Mouse (Mus musculus): ENCODE measurements around the gene Ide.

The Ide gene

DNA sequence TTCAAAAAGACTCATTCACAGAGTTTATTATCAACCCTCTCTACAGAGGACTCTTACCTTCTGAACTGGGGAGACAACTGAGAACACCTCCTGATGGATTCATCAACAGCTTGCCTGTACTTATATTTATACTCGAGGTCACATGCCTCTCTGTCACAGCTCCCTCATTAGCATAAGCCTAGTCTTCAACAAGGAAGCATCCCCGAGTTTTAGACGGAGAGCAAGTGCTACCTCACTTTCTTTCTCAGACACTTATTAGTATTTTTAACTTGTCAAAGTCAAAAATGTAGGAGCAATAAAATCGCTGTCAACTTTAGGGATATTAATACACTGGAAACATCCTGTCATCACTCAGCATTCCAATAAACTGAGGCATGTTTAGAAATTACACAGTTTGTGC lies at the start of gene Ide:
Gene Ide (minus strand): TSS at position 101 of the 400 bp plus-strand sequence.
- no peak for DNase-seq (ENCODE audit: extremely low spot score, low read depth, low spot score)

DNA sequence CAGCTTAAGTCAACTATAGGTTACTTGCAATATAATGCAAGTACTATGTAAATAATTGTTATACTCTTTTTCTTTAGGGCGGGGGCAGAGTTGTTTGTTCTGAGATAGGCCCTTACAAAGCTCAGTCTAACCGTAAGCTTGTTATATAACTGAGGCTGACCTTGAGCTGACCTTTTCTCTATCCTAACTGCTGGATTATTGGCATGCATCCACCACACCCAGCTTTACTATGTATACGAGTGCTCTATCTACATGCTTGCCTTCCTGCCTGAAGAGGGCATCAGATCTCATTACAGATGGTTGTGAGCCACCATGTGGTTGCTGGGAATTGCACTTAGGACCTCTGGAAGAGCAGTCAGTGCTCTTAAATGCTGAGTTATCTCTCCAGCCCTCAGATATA lies 48.5 kb upstream of the Ide start:
- DNase-seq (ENCODE audit: extremely low spot score, low read depth, low spot score): no peak

DNA sequence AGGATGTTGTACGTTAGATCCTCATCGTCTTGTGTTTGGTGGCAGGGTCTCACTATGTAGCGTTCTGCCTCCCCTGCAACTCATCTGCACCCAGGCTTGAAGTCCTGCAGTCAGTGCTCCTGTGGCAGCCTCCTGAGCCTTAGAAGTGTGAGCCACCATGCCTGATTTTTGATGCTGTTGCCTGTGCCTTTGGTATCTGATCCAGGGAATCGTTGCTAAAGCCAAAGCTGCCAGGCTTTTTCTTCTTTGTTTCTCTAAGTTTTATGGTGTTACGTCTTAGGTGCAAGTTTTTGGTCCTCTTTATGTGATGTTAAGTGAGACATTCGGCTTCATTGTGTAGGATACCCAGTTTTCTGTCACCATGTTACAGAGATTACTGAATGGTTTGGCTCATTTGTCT lies 41.2 kb upstream of the Ide start:
- no peak for DNase-seq (ENCODE audit: extremely low spot score, low read depth, low spot score)

DNA sequence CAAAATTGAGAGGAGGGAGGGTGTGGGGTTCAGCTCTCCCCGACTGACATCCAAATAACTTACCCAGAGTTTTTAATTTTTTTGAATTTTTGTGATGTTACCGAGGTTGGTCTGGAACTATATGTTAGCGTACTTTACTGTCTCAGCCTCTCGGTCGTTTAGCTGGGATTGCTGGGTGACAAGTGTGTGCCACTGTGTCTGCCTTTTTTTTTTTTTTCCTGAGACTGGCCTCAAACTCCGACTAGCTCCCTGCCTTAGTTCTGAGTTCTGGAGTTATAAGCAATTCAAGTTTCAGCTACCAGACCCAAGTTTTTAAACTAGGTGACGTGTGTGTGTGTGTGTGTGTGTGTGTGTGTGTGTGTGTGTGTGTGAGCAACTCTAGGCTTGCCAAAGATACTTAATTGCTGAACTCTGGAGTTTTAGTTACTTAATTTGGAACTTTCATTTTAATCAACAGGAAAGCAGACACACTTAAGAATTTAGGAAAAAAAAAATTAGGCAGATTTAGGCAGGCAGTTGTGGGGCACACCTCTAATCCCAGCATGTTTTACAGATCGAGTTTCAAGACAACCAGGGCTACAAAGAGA lies 39.8 kb upstream of the Ide start:
- no peak for DNase-seq (ENCODE audit: extremely low spot score, low read depth, low spot score)

DNA sequence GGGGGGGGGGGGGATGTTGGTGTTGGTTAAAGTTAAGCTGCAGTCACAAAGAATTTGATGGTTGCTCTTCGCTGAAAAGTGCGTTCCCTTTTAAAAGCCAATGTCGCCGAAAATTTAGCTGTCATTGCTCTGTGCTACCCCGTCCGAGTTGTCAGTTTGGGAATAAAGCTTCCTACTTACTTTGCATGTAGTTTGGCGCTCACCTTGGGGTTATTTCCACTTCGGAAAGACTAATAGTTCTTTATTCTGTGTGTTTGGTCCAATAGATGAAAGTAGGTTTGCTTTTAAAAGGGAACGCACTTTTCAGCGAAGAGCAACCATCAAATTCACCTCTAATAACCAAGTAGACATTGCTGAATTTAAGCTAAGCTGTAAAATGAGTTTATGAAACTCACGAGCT lies 39.2 kb upstream of the Ide start:
- no peak for DNase-seq (ENCODE audit: extremely low spot score, low read depth, low spot score)

DNA sequence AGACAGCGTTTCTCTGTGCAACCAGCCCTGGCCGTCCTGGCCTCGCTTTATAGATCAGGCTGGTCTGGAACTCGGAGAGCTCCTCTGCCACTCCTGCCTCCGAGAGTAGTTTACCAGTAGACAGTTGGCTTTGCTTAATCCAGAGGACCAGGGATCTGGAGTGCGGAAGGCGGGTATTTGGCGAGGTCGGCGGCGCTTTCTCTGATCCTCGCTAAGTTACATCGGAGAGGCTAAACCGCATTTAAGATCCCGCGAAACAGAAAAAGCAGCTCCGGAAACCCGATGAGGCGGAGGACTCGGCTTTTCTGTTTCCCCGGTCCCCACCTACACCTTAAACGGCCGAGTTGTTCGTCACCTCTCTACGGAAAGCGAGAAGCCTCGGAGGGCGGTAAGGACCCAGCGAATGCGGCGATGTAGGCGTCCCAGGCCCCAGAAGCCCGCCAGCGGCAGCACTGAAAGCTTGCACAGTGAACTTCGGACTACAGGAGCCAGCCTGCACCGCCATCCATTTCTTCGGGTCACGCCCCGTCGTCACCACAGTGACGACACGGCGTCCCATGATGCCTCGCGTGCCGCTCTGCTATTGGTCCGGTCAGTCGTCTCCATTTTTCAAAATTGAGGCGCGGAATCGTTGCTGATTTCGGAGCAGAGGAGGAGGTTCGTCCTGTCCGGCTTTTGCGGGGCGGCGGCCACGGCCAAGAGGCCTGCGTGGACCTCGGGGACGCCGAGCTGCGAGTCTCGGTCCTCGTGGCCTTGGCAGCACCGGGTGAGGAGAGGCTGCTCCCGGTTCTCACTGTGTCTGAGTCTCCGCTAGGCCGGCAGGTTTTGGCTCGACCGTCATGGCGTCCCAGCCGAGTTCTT lies 38.3 kb upstream of the Ide start, which contains the start of gene Kif11:
Gene Kif11 (plus strand): TSS at position 649 of the 861 bp plus-strand sequence.
- DNase-seq (ENCODE audit: extremely low spot score, low read depth, low spot score): peak; percentile 93

DNA sequence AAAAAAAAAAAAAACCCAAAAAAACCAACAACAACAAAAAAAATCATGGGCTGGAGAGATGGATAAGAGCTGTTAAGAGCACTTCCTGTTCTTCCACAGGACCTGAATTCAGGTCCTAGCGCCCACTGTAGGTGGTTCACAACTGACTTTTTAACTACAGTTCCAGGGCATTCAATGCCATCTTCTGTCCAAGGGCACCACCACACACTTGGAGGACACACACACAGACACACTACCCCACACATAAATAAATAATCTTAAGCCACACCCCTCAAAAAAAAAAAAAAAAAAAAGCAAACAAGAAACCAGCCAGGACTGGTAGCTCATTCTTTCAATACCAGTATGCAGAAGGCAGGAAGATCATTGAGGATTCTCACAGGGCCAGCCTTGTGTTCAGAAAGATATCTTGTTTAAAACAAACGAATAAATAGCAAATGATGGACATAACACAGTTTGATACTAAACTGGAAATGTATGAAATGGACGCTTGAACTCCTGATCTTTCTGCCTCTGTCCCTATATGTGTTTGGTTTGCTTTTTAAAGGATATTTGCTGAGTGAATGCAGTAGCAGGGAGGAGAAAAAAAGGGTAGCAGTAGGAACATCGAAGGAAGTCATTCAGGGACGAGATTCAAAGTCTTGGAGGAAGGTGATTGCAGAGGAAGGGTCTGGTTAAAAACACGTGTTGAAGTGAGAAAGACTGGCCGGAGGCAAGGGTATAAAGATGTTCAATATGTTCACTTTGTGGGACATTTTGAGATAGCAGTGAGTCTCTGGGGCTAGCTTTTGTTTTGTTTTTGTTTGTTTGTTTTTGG lies 37.5 kb upstream of the Ide start:
- DNase-seq (ENCODE audit: extremely low spot score, low read depth, low spot score): peak; percentile 5

DNA sequence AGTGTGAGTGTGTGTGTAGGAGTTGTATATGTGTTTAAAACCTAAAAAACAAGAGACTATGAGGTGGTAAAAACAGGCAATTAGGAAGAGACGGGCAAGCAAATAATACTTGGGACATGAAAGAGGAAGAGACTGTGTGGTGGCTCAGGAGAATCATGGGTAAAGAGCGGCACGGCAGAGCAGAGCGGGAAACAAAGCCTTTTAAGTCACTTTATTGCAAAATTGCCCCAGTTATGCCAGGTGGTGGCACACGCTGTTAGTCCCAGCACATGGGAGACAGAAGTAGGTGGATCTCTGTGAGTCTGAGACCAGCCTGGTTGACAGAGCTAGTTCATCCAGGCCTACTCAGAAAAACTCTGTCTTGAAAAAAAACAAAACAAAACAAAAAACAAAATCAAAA lies 32.7 kb upstream of the Ide start:
- no peak for DNase-seq (ENCODE audit: extremely low spot score, low read depth, low spot score)

DNA sequence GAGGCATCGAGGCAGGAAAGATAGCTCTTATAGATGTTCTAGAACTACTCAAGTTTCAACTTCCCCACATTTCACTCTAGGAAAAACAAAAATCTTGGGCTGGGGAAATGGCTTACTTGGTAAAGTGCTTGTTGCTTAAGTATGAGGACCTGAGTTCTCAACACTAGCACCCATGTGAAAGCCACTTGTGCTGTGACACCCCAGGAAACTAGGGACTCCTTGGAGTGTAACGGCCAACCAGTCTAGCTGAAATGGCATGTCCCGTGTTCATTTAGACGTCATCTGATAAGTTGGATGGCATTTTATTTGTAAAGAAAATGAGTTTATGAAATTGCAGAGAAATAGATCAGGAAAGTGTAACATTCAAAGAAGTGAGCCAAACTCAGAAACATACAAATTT lies 32.3 kb upstream of the Ide start:
- DNase-seq (ENCODE audit: extremely low spot score, low read depth, low spot score): no peak

DNA sequence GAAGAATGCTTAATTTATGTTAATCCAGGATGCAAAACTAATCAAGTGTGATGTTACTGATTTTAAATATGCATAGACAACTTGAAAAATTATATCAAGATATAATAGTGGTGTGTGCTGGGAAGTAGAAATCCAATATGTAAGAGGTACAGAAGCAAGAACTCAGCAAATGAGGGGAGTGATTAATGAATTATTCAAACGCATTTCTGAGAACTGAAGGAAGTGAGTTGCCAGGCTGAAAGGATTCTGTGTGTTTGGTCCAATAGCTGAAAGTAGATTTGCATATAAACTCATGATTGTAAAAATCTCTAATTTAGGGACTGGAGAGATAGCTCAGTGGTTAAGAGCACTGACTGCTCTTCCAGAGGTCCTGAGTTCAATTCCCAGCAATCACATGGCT lies 31.3 kb upstream of the Ide start:
- DNase-seq (ENCODE audit: extremely low spot score, low read depth, low spot score): no peak

DNA sequence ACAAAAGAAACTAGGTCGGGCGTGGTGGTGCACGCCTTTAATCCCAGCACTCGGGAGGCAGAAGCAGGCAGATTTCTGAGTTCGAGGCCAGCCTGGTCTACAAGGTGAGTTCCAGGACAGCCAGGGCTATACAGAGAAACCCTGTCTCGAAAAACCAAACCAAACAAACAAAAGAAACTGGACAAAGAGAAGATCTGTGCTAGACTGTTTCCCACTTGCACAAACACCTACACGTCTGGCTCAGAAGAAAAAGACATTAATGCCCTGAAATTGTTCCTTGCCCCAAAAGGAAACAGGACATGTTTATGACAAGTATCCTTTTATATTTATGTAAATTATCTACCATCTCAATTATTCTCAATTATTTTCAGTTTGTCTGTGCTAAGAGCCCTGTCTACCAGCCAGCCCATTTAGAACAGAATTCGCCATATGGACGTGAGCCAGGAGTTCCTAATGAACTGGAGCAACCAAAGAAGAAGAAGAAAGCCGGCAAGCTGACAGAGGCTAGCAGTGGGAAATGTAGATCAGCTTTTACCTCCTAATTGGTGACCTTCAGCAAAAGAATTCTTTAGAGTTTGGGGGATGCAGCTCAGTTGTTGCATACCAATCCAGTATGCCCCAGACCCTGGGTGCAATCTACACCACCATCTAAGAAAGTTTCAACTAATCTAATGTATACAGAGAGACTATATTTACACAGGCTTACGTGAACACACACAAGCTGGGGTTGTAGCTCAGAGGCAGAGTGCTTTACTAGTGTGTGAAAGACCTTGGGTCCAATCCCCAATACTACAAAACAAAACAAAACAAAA lies 25.7 kb upstream of the Ide start:
- DNase-seq (ENCODE audit: extremely low spot score, low read depth, low spot score): no peak

DNA sequence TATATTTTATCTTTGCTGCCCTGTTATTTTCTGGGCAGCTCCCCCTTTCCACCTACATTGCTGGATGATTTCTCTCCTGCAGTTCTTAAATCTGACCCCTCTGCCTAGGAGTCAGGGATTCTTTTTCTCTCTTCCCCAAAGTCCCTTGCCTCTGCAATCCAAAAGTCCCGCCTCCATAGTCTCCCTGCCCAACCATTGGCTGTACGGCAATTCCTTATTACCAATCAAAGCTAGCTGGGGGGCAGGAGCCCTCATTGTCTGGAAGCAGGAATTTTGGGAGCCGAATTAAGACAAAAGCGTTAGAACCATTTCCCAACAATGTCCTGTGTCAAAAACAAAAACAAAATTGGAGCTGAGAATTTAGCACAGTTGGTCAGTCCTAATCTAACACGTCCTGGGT lies 24.9 kb upstream of the Ide start:
- DNase-seq (ENCODE audit: extremely low spot score, low read depth, low spot score): no peak

DNA sequence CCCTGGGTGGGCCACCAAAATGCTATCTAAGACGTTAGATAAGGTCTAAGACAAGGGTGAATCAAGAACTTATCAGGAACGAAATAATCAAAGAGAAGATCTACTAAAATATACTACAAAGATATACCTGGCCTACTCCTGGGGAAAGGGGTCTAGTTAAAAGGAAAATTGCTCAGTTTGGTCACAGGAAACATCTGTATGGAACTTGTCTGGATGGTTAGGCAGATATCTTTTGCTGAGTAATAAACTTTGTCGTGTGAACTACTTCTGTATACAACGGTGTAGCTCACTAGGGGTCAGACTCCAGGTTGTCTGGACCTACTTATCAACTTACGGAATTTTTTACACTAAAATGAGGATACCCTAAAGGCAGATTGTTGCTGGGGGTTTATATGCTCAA lies 22.4 kb upstream of the Ide start:
- no peak for DNase-seq (ENCODE audit: extremely low spot score, low read depth, low spot score)

DNA sequence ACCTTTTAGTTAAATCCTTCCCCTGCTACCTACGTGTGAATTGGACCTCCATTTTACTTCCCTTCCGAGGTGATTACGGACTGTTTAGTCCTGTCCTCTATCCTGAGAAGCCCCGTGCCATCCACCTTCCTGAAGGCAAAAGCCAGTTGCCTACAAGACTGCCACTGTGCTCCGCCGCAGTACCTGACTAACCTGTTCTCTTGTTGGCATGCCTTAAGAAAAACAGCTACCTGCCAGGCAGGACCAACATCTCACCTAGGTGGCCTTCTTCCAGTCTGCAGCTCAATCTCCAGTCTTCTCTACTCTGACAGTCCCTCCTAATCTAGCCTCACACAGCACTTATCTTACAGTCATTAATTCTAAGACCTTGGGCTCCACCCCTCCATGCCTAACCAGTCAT lies 15.7 kb upstream of the Ide start:
- no peak for DNase-seq (ENCODE audit: extremely low spot score, low read depth, low spot score)

DNA sequence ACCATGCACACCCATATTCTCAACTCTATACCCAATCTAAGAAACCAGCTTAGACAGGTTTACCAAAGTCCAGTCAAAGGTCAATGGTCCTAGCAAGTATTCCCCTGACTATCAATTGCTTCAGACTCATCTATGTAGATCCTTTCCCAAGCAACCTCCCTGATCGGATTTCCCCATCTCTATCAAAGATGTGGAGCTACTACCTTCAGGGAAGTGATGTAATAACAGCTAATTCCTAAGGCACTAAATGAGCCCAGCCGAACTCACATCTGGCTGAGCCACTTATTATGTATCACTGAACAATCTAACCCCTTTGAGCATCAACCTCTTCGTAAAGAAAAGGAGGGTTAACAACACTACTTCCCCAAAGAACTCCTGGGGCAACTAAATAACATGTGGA lies 15.1 kb upstream of the Ide start:
- DNase-seq (ENCODE audit: extremely low spot score, low read depth, low spot score): no peak

DNA sequence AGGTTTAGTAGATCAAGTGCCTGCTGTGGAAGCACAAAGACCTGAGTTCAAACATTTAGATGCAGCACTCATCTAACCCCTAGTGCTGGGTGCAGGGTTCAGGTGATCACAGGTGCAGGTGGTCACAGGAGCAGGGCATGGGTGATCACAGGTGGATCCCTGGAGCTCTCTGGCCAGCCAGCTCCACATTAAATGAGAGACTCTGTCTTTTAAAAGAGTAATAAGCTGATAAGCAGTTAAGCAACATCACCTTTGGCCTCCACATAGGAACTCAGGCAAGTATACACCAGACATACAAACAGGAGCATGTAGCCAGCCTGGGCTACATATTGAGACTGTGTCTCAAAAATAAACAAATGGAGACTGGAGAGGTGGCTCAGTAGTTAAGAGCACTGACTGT lies 11.3 kb upstream of the Ide start:
- no peak for DNase-seq (ENCODE audit: extremely low spot score, low read depth, low spot score)

DNA sequence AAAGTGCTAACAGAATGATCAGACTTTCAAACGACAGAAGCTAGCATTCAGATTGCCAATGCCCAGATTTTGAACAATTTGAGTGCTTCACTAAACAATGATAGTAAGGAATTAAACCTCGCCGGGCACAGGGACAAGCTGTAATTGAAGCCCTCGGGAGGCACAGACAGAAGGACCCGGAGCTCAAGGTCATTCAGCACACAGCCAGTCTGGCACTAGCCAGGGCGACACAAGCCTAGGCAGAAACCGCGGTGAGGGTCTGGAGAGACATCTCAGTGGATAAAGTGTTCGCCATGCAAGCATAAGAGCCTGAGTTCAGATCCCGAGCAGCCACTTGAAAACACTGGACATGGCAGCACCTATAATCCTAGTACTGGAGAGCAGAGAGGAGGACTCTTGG lies 10.7 kb upstream of the Ide start:
- DNase-seq (ENCODE audit: extremely low spot score, low read depth, low spot score): no peak

DNA sequence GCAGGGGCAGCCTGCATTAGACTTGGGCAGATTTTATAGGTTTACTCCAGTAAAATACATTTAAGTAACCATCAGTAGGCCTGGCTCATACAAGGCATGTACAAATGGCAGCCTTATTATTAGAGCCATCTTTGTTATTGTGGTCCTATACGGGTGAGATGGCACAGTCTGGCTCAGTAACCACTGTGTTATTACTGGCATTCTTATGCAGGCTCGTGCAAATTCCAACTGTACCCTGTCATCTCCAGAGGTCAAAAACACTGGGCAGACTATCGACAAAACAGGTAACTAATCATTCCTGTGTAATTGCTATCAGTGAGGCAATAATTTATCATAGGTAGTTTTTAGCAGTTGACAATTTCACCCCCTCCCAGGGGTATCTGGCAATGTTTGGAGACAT lies 8.6 kb upstream of the Ide start:
- DNase-seq (ENCODE audit: extremely low spot score, low read depth, low spot score): no peak

DNA sequence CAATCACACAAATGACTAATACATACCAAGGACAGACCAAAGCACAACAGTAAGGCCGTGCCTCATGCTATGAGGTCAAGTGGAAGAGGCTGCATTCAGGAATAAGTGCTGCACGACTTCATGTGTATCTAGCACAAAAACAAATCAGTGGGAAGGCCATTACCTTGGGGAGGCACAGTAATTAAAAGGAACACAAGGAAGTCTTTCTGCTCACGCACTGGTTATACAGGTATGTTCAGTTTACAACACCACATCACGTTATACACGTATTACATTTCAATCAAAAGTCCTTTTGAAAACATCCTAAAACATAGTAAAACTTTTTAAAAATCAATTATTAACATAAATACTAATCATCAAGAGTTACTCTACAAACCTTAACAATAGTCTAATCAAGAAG lies 6.2 kb upstream of the Ide start:
- DNase-seq (ENCODE audit: extremely low spot score, low read depth, low spot score): no peak

DNA sequence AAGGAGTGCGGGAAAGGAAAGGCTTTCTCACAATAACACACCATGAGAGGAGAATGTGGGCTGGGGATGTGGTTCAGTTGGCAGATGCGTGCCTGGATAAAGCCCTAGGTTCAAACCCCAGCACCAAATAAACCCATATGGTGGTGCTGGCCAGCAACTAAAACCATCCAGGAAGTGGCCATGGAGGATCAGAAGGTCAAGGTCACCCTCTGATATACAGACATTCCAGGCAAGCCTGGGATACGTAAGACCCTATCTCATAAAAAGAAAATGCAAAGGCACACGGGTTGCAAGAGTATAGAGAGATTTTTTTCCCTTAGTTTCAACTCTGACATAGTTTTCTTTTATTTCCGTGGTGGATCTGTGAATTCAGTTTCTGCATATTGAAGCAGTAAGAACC lies 3.3 kb upstream of the Ide start:
- no peak for DNase-seq (ENCODE audit: extremely low spot score, low read depth, low spot score)

DNA sequence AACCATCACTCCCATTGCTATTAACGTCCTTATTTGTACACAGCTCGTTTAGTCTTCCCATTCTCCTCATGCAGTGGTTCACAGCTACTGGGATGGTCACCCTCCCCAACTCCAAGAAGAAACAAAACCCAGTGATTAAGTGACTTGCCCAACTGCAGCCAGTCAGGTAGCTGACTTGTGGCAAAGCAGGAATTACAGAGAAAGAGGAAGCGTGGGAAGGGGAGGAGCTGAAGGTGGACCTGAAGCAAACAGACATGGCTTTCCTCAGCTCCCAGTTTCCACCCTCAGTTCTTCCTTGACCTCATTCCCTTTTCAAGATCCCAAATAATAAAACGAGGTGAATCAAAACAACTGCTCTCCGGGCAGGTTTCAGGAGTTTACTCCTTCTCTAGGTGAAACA lies 2.8 kb upstream of the Ide start:
- DNase-seq (ENCODE audit: extremely low spot score, low read depth, low spot score): no peak

All from hindlimb bud, embryonic 11.5 days (tissue).